Mouse (Mus musculus) heart, adult 2 months (tissue): Measurements from ENCODE around the gene Bcs1l. TPM values are rescaled to one million over a fixed set of nuclear protein-coding genes. Genes with fewer than 3 reads are reported as not detected.

Experiments
- DNase-seq, 2 experiments: peaks; one replicate each; pipeline ENCODE4 v3.0.0; 2021
- H3K27ac ChIP-seq: fragments of 200-600 bp; 2 replicates; pipeline ENCODE4 v1.8.1; 2022
- H3K27me3 ChIP-seq: fragments of 200-500 bp; 2 replicates; pipeline ENCODE4 v1.6.1; 2012; ENCODE audit warnings: mild to moderate bottlenecking, low read length, inconsistent platforms, mixed read lengths; ENCODE audit not compliant: control insufficient read depth, insufficient read depth
- H3K36me3 ChIP-seq: fragments of 200-500 bp; 2 replicates; pipeline ENCODE4 v1.6.1; 2012; ENCODE audit warnings: low read length, inconsistent platforms; ENCODE audit not compliant: control insufficient read depth, insufficient read depth
- H3K4me1 ChIP-seq: fragments of 200-500 bp; 2 replicates; pipeline ENCODE4 v1.6.1; 2011; ENCODE audit warnings: low read length; ENCODE audit not compliant: control insufficient read depth, insufficient read depth
- H3K4me3 ChIP-seq: fragments of 200-600 bp; 2 replicates; pipeline ENCODE4 v1.8.1; 2022
- H3K79me2 ChIP-seq: fragments of 200-500 bp; replicated peaks from 2 replicates; pipeline ENCODE4 v1.6.1; 2012; ENCODE audit warnings: mild to moderate bottlenecking, inconsistent platforms, low read length, moderate library complexity, mixed read lengths; ENCODE audit not compliant: control insufficient read depth, insufficient read depth
- H3K9ac ChIP-seq: fragments of 200-500 bp; 2 replicates; pipeline ENCODE4 v1.6.1; 2012; ENCODE audit warnings: low read depth, mild to moderate bottlenecking, control low read depth, inconsistent platforms, low read length, mixed read lengths
- CTCF ChIP-seq: fragments of 200-600 bp; IDR thresholded peaks from 2 replicates; pipeline ENCODE4 v1.8.1; 2022; ENCODE audit warnings: antibody characterized with exemption, mild to moderate bottlenecking, moderate library complexity
- EP300 ChIP-seq: fragments of 200-500 bp; IDR thresholded peaks from 2 replicates; pipeline ENCODE4 v1.6.1; 2011; ENCODE audit warnings: low read depth, low read length, control low read depth; ENCODE audit not compliant: insufficient read depth
- POLR2A ChIP-seq: fragments of 200-500 bp; IDR thresholded peaks from 2 replicates; pipeline ENCODE4 v1.6.1; 2011; ENCODE audit warnings: mild to moderate bottlenecking, low read depth, low read length, control low read depth; ENCODE audit not compliant: insufficient read depth
- WGBS: fragments of 180-500 bp; shearing (Covaris S2); methylation state at CpG from one replicate; pipeline ENCODE4 v1.1.7; 2018; 5-methylcytosine and 5-hydroxymethylcytosine counted together
- intact Hi-C: fragments of 180-260 bp; cut with DNase I; formaldehyde crosslinking; loops from one replicate; pipeline ENCODE4 v1.15.1; 2025
- polyA plus RNA-seq: library from polyadenylated mRNA; depleted of rRNA; stranded (reverse); fragments of >200 nt; gene quantifications from 2 replicates; pipeline ENCODE4 v1.2.3, GENCODE M21; 2012
- total RNA-seq, 2 experiments: library from RNA; stranded (reverse); gene quantifications; 2 replicates each; pipeline ENCODE4 v1.2.3; 2021

The Bcs1l gene
- total and polyA plus RNA-seq, 3 experiments: 28.4 to 44.4 (median 30.9) TPM

DNA sequence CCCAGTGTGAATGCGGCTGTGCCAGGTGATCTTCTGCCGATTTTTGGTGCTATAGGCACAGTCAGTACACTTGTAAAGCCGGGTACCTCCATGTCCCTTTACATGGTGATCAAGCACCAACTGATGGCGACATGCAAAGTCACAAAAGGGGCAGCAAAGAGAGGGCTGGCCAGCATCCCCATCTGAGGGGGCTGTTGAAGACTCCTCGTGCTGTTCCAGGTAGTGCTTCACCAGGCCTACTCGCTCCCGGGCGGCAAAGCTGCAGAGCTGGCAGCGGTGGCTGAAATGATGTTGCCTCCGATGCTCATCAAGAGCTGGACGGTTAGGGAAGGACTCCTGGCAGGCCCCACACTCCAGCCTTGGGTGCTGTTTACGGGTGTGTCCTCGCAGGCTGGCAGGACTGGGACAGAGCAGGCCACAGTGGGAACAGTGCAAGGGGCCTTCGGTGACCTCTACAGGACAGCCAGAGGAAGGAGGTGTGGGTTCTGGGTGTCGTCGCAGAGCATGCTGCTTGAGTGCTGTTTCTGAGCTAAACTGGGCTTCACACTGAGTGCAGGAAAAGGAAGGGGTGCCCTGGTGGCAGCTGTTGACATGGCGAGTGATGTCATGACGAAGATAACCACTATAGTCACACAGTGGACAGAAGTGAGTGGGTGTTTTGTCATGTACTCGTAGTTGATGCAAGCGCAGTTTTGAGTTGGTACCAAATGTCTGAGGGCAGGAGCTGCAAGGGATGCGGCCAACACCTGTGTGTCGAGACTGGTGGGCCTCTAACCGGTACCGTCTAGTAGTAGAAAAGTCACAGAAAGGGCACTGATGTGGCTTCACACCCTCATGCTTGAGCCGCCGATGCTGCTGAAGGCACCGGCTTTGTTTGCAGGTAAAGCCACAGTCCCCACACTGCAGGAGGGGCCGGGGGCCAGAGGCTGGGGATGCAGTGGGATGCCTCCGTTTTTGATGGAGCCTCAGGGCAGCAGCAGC, 18.1 kb upstream of the Bcs1l start:
- H3K79me2 ChIP-seq: no peaks in the 10 kb centered on the region
- TF ChIP-seq POLR2A (no peak), CTCF (0 out of 2 replicates have a peak, but pooled peaks have one; percentile 2)
- H3K36me3 ChIP-seq: no peaks in the 10 kb centered on the region; the same call in 1 of the 2 replicates
- no peak overlapping the region for H3K27ac ChIP-seq
- DNase-seq: no peak
- H3K4me1 ChIP-seq: no peaks in the 10 kb centered on the region
- intact Hi-C loops: no loop called here
- H3K4me3 ChIP-seq: no peak overlapping the region
- no peak overlapping the region for H3K9ac ChIP-seq
- H3K27me3 ChIP-seq: no peaks in the 10 kb centered on the region
- WGBS: 83% methylated on average over 29 of the region's 29 CpGs

DNA sequence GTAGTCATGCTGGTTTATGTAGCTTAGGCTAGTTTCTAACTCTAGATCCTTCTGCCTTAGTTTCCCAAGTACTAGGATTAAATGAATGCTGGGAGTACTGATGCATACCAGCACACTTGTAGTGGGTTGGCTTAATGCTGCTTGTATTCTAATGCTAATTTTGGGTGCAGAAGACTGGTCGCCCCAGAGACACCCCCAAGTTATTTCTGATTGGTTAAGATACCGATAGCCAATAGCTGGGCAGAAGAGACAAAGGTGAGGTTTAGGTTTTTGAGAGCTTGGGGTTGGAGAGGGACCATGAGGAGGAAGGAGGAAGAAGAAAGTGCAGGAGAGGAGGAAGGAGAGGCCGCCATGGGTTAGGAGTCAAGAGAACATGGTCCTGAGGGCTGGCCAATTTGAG, 5.5 kb upstream of the Bcs1l start:
- intact Hi-C loops: loop anchor here (10.0 kb wide), 2 partner anchors 82 to 188 kb away; partner anchors contain the start of genes Ctdsp1 and Ttll4

DNA sequence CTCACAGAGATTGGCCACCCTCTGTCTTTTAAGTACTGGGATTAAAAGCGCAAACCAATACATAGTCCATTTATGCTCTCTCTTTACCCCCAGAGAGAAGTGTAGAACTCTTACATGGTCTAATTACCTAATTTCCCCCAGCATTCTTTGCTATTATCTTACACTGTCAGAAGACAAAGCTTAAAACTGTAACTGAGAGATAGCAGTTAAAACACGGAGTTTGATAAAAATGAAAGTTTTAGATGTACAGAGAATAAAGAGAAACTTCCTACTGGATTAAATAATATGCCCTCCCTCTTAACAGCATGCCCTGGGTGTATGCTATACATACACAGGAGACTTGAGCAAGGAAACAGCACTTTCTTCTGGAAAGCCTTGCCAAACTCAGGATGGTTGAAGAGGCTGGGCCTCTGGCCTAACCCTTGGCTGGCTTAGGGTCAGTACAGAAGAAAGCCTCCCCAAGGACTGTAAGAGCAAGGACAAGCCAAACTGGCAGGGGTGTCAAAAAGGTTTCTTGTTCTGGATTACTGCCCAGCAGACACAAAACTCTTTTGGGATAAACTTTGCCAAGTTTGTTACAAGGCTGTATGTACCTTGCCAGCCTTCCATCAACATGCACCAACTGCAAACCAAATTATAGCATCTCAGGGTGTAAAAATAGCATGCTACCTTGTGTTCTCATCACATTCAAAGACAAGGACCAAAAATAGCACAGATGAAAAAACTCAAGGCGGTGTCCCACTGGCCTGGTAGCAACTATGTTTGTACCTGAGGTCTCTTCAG, 3.3 kb upstream of the Bcs1l start:
- H3K9ac ChIP-seq: no peak overlapping the region
- intact Hi-C loops: loop anchor here (5.0 to 10.0 kb wide), 4 partner anchors 78 to 732 kb away; partner anchors contain the start of genes Cnot9, Ctdsp1, Dnpep and Ttll4
- peak overlapping the region; percentile 77 for H3K27ac ChIP-seq
- 58% methylated on average over 3 of the region's 3 CpGs for WGBS
- peak in 1 of 2 experiments; percentile 51 for DNase-seq
- peaks cover 6% of the 10 kb centered on the region for H3K4me1 ChIP-seq
- TF ChIP-seq CTCF: no peak
- TF ChIP-seq EP300: no peak
- no peak for TF ChIP-seq POLR2A
- H3K4me3 ChIP-seq: no peak overlapping the region
- H3K36me3 ChIP-seq: peaks cover 23% of the 10 kb centered on the region
- no peaks in the 10 kb centered on the region for H3K27me3 ChIP-seq
- peaks cover 7% of the 10 kb centered on the region; the same call in 1 of the 2 replicates for H3K79me2 ChIP-seq

More for the DNA sequence above, 5.5 kb upstream of the Bcs1l start:
- Histone ChIP-seq H3K27me3 (no peaks in the 10 kb centered on the region), H3K4me1 (peaks cover 4% of the 10 kb centered on the region), H3K27ac (no peak overlapping the region), H3K36me3 (peaks cover 23% of the 10 kb centered on the region), H3K9ac (no peak overlapping the region), H3K4me3 (no peak overlapping the region), H3K79me2 (peaks cover 8% of the 10 kb centered on the region)
- 89% methylated on average over 3 of the region's 3 CpGs for WGBS
- no peak for DNase-seq
- no peak for TF ChIP-seq CTCF
- no peak for TF ChIP-seq POLR2A
- no peak for TF ChIP-seq EP300

DNA sequence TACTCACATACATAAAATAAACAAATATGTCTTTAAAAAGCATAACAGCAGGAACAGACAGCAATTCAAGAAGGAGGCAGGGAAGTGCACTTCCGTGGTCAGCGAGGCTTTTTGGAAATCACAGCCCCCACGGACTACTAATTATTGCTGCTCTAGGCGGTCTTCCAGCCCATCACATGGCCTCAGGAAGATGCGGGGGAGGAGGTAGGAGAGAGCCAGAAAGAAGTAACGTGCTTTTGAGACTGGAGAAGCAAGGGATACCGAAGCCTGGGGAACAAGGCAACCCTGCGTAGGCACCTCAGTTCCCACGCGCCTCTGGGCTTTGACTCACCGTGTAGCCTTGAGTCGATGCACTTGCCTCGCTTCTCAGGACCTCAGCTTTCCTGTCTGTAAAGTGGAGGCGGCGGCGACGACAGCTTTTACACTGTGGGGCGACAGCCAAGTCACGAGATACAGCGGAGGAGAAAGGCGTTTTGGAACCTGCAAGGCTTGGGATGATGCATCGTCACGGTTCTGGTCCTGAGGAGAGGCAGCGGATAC, 786 bp upstream of the Bcs1l start:
- Histone ChIP-seq H3K27ac (peak overlapping the region; percentile 89), H3K79me2 (peaks cover 3% of the 10 kb centered on the region; the same call in 1 of the 2 replicates), H3K27me3 (no peaks in the 10 kb centered on the region), H3K9ac (peak overlapping the region; percentile 76), H3K4me3 (peak overlapping the region; percentile 65), H3K36me3 (peaks cover 22% of the 10 kb centered on the region), H3K4me1 (peaks cover 6% of the 10 kb centered on the region)
- intact Hi-C loops: loop anchor here (5.0 to 10.0 kb wide), 4 partner anchors 77 to 730 kb away; partner anchors contain the start of genes Cnot9, Ctdsp1, Dnpep and Ttll4
- WGBS: 0% methylated on average over 24 of the region's 24 CpGs
- no peak for DNase-seq
- TF ChIP-seq CTCF (no peak), EP300 (no peak), POLR2A (no peak)

DNA sequence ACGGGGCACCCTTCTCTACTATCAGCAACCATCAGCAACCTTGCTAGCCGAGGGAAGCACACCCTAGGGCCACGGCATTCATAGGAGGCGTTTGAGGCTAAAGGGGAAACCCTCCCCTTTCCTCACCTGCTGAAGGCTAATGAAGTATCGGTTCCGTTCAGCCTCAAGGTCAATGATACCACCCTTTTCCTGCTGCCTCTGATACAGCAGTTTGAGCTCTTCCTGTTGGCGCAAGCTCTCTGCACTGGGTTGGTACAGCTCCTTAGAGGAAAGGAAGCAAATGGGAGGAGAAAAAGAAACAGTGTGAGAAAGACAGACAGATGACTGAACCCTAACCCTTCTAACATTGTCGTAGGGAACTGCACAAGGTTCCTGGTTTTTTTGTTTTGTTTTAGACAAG, 6.3 kb downstream of the Bcs1l start:
- Histone ChIP-seq H3K9ac (no peak overlapping the region), H3K4me1 (no peaks in the 10 kb centered on the region), H3K4me3 (no peak overlapping the region), H3K36me3 (no peaks in the 10 kb centered on the region), H3K27ac (no peak overlapping the region), H3K27me3 (no peaks in the 10 kb centered on the region), H3K79me2 (no peaks in the 10 kb centered on the region)
- no peak for DNase-seq
- intact Hi-C loops: no loop called here
- WGBS: 55% methylated on average over 8 of the region's 8 CpGs
- TF ChIP-seq EP300 (no peak), POLR2A (no peak), CTCF (no peak)
